Mouse (Mus musculus) lung, postnatal 0 days (tissue): ENCODE results near the gene Zfp219. TPM values are rescaled to one million over a fixed set of nuclear protein-coding genes. Genes with fewer than 3 reads are reported as not detected.

Experiments
- ATAC-seq: fragments of 200-750 bp; cut with Nextera tagmentation; 2 replicates; pipeline ENCODE4 v1.8.0; 2017; ENCODE audit warnings: moderate library complexity
- DNase-seq: peaks from one replicate; pipeline ENCODE4 v3.0.0-alpha.2; 2016; ENCODE audit warnings: low spot score
- H3K27ac ChIP-seq: fragments of 300-500 bp; sonication (generic); 2 replicates; pipeline ENCODE4 v1.5.1; 2014; ENCODE audit warnings: antibody characterized with exemption, mild to moderate bottlenecking, low read length, mixed read lengths
- H3K27me3 ChIP-seq: fragments of 300-500 bp; sonication (generic); replicated peaks from 2 replicates; pipeline ENCODE4 v1.6.1; 2014; ENCODE audit warnings: low read length, mixed read lengths; ENCODE audit not compliant: insufficient read depth
- H3K36me3 ChIP-seq: fragments of 300-500 bp; sonication (generic); 2 replicates; pipeline ENCODE4 v1.6.1; 2014; ENCODE audit warnings: low read length, mixed read lengths; ENCODE audit not compliant: insufficient read depth
- H3K4me1 ChIP-seq: fragments of 300-500 bp; sonication (generic); 2 replicates; pipeline ENCODE4 v1.6.1; 2014; ENCODE audit warnings: antibody characterized with exemption, low read depth, low read length, mixed read lengths; ENCODE audit not compliant: insufficient read depth
- H3K4me2 ChIP-seq: fragments of 300-500 bp; sonication (generic); replicated peaks from 2 replicates; pipeline ENCODE4 v1.6.1; 2014; ENCODE audit warnings: low read depth, mild to moderate bottlenecking, low read length, moderate library complexity, mixed read lengths
- H3K4me3 ChIP-seq: fragments of 300-500 bp; sonication (generic); 2 replicates; pipeline ENCODE4 v1.5.1; 2014; ENCODE audit warnings: low read depth, low read length
- H3K9ac ChIP-seq: fragments of 300-500 bp; sonication (generic); replicated peaks from 2 replicates; pipeline ENCODE4 v1.6.1; 2014; ENCODE audit warnings: low read depth, mild to moderate bottlenecking
- H3K9me3 ChIP-seq: fragments of 300-500 bp; sonication (generic); 2 replicates; pipeline ENCODE4 v1.6.1; 2016; ENCODE audit warnings: low read length, mixed read lengths
- CTCF ChIP-seq: IDR thresholded peaks from 2 replicates; pipeline ENCODE4 v1.5.1; 2016; ENCODE audit warnings: antibody characterized with exemption, mild to moderate bottlenecking
- EP300 ChIP-seq: IDR thresholded peaks from 2 replicates; pipeline ENCODE4 v1.6.1; 2016; ENCODE audit warnings: antibody characterized with exemption, mild to moderate bottlenecking, control low read depth
- WGBS: fragments of 180-500 bp; shearing (Covaris S2); extraction: QIAGEN DNeasy Blood & Tissue Kit; methylation state at CpG from one replicate; pipeline ENCODE4 v1.1.7; 2014; 5-methylcytosine and 5-hydroxymethylcytosine counted together
- polyA plus RNA-seq: library from polyadenylated mRNA; unstranded; fragments of >200 nt; fragmentation: Nextera tagmentation; extraction: Ambion mirVana; gene quantifications from 2 replicates; pipeline ENCODE4 v1.2.1, GENCODE M21; 2015

Gene Zfp219
- polyA plus RNA-seq, 1 experiment from 2014 or later, result 23.0 TPM

DNA sequence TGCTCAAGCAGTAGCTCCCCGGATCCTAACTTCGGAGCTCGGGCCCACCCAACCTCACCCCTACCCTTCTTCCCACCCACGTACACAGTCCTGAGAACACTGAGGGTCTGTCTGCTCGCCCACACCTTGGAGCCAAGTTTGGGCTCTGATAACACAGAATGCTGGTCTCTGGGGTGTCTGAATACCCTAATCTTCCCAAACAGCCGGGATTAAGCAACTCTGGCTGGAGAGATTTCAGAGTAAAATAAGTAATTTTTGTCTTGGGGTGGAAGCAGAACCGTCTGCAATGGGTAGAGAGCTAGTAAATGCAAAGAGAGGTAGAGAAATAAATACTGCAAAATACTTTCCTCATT is 34.4 kb downstream of the Zfp219 start:
- Histone ChIP-seq H3K9ac (peak overlapping the region; percentile 41; the same call in 1 of the 2 replicates), H3K36me3 (0 out of 2 replicates have a peak, but pooled peaks cover 6% of the 10 kb centered on the region), H3K4me2 (peak overlapping the region; percentile 95), H3K27me3 (no peaks in the 10 kb centered on the region), H3K9me3 (no peaks in the 10 kb centered on the region), H3K4me1 (peaks cover 16% of the 10 kb centered on the region; the same call in 1 of the 2 replicates), H3K4me3 (peak overlapping the region; percentile 64), H3K27ac (peak overlapping the region; percentile 88)
- DNase-seq, result peak; percentile 9
- ATAC-seq, result no peak
- WGBS, result 9% methylated on average over 7 of the region's 7 CpGs
- TF ChIP-seq EP300, result no peak
- TF ChIP-seq CTCF, result no peak

DNA sequence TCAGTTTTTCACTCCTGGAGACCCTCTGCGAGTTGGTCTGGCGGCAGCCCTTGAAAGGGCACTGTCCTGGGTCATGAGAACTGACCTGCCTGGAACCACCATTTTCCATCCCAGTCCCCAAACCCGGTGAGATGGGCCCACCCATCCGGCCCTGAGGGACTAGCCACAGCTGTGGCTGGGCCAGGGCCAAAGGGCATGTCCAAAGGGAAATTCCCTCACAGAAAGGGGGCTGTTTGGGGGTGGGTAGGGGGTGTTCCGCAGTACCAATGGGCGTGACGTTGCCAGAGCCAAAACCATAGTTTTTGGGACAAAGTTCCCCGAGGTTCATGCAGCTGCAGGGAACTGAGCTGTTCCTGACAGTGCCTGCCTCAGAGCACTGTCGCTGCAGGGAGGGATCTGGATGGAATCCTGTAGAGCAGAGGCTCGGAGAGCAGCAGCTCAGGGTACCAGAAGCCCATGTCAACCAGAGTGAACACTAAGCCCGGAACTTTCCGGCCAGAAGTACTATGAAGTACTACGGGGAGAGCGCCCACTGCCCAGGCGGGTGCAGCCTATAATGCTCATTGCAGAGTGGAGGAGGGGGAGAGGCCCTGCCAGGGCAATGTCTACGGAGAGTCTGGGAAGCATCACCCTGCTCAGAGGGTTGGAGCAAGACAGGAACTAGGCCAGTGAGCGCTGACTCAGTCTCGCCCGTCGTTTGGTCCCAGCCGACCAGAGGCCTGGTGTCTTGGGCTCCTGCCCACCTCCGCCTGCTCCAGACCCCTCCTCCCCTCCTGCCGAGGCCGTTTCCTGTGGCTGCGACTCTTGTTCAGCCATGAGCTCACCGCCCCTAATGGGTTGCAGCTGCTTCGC is 35.0 kb downstream of the Zfp219 start:
- peak overlapping the region; percentile 88 for H3K27ac ChIP-seq
- 0 out of 2 replicates have a peak, but pooled peaks cover 6% of the 10 kb centered on the region for H3K36me3 ChIP-seq
- DNase-seq (peak; percentile 88), ATAC-seq (peak; percentile 84)
- H3K9me3 ChIP-seq, result no peaks in the 10 kb centered on the region
- peak overlapping the region; percentile 64 for H3K9ac ChIP-seq
- H3K4me1 ChIP-seq, result peaks cover 16% of the 10 kb centered on the region; the same call in 1 of the 2 replicates
- no peaks in the 10 kb centered on the region for H3K27me3 ChIP-seq
- TF ChIP-seq CTCF, result no peak; the same call in 1 of the 2 replicates
- TF ChIP-seq EP300, result no peak
- WGBS, result under 1% methylated on average over 26 of the region's 27 CpGs
- H3K4me3 ChIP-seq, result peak overlapping the region; percentile 64
- H3K4me2 ChIP-seq, result peak overlapping the region; percentile 95

DNA sequence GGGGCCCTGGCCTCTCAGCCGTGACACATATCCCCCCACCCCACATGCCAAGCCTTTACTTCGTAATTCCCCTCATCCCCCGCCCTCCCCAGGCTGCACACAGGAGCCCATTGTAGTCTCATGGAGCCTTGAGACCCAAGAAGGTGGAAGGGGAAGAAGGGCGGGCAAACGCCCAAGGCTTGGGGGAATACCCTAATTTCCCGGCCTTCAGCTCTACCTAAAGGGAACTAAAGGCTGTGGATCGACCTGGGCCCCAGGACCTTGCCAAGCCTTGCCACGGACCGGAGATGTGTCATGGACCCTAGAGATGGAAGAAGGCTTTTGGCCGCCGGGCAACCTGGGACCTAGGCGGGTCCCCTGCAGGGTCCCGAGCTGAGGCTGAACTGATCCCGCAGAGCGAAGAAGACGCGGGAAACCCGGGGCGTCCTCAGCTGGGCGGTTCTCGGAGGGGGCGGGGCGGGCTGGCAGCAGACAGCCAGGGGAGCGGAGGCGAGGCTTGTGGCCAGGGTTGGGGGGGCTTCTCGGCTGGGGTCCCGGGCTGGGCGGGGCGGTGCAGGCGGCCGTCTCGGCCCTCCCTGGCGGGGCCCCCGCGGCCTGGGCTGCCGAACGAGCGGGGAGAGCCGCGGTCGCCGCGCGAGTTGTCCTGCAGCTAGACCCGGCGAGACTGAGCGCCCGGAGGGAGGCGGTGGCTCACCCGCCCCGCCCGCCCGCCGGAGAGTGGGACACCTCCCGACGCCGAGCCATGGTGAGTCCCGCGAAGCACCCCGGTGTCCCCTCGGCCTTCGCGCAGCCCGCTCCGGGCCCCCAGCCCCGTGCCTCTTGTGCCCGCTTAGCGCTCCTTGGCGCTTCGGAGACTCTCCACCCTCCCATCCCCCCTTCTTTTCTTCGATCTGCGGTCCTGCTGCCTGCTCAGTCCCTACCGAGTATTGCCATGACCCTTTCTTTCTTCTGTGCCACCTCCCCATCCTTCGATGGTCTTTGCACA is 36.0 kb downstream of the Zfp219 start, which contains the start of gene Arhgef40:
Arhgef40 (plus strand) TSS at position 473 of the 985 bp plus-strand sequence.
- H3K4me3 ChIP-seq, result peak within 1 kb of the TSS; percentile 64
- H3K27ac ChIP-seq, result peak within 1 kb of the TSS; percentile 88
- DNase-seq (peak; percentile 76), ATAC-seq (peak; percentile 77)
- H3K9ac ChIP-seq, result peak within 1 kb of the TSS; percentile 64
- TF ChIP-seq EP300 (no peak), CTCF (no peak)
- H3K9me3 ChIP-seq, result no peaks in the 10 kb centered on the region
- WGBS, result under 1% methylated on average over 36 of the region's 74 CpGs
- peaks cover 16% of the 10 kb centered on the region; the same call in 1 of the 2 replicates for H3K4me1 ChIP-seq
- 0 out of 2 replicates have a peak, but pooled peaks cover 6% of the 10 kb centered on the region for H3K36me3 ChIP-seq
- H3K27me3 ChIP-seq, result no peaks in the 10 kb centered on the region
- H3K4me2 ChIP-seq, result peak within 1 kb of the TSS; percentile 95

DNA sequence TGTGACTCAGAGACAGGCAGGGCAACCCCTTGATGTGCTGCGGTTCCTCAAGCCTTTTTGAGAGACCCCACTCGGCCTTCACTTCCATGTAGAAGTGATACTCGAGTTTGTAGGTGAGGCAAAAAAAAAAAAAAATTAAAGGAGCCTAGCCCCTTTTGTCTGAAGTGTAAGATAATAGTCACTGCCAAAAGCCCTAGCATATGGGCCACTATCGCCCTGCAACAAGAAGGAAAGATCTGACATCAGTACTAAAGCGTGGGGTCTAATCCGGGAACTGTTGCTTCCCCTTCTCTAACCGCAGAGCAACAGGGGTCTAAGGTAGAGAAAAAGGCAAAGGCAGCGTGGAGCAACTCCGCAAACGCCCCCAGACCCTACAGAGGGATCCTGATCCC is 36.7 kb downstream of the Zfp219 start:
- Histone ChIP-seq H3K4me2 (peak overlapping the region; percentile 95), H3K4me1 (peaks cover 16% of the 10 kb centered on the region; the same call in 1 of the 2 replicates), H3K9me3 (no peaks in the 10 kb centered on the region), H3K9ac (no peak overlapping the region), H3K27me3 (no peaks in the 10 kb centered on the region), H3K4me3 (peak overlapping the region; percentile 64), H3K36me3 (0 out of 2 replicates have a peak, but pooled peaks cover 3% of the 10 kb centered on the region), H3K27ac (no peak overlapping the region)
- no peak for DNase-seq
- 15% methylated on average over 10 of the region's 10 CpGs for WGBS
- no peak for TF ChIP-seq CTCF
- TF ChIP-seq EP300, result no peak
- ATAC-seq, result no peak

DNA sequence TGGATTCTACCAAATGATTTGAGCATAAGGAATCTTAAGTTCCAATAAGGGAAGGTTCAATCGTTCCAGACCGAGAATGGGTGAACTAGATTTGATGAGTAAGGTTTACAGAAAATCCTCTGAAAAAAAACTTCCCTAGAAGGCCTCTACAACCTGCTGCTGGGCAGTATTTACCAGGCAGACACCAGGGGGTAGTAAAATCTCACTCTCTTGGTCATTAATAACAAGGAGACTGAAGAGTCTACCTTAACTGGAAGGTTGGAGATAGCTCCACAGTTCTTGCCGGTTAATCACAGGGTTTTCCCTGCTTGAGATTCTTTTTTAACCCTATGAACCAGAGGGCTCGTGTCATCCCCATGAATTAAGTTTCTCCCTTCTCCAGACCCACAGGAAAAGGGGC is 37.3 kb downstream of the Zfp219 start:
- TF ChIP-seq CTCF (0 out of 2 replicates have a peak, but pooled peaks have one; percentile 7), EP300 (no peak)
- Histone ChIP-seq H3K36me3 (no peaks in the 10 kb centered on the region), H3K4me3 (no peak overlapping the region), H3K9ac (no peak overlapping the region), H3K27me3 (no peaks in the 10 kb centered on the region), H3K27ac (no peak overlapping the region), H3K4me1 (peaks cover 16% of the 10 kb centered on the region; the same call in 1 of the 2 replicates), H3K9me3 (no peaks in the 10 kb centered on the region), H3K4me2 (no peak overlapping the region)
- WGBS, result 59% methylated on average over 4 of the region's 4 CpGs
- ATAC-seq (no peak), DNase-seq (peak; percentile 20)
